13 mouse cellular contexts compared by ENCODE assay signal in genomic region chr5:148690823-148691197, GRCm38 (mm10).
DNase-seq lines count a peak whose midpoint lies in the region; ATAC-seq lines count a peak whose summit lies in the region.
"Had no signal": no experiment of that assay in that cellular context is flagged by ENCODE, and none has a peak within 500 bp of the region (broad histone marks: within the 10 kb centered on the region; RNA-seq: fewer than 3 reads in every experiment).

No protein-coding gene starts in this region.

- H3K4me3 ChIP-seq in hindbrain, embryonic 15.5 days: no peak overlapping the region
- no peak overlapping the region for H3K4me3 ChIP-seq in hindbrain, embryonic 11.5 days (ENCODE audit: low read depth, low read length)
- H3K4me3 ChIP-seq in hindbrain, embryonic 16.5 days (ENCODE audit: low read length): no peak overlapping the region

- ATAC-seq in hindbrain, embryonic 15.5 days (ENCODE audit: low FRiP score, low read depth): peak; percentile 77; the same call in 1 of the 2 replicates
- ATAC-seq in hindbrain, embryonic 11.5 days (ENCODE audit: low FRiP score): no peak
- peak; percentile 80 for ATAC-seq in hindbrain, embryonic 16.5 days
- no peak for ATAC-seq in erythroid progenitor cell, adult 5-6 weeks (replicated peaks; ENCODE audit: low FRiP score, poor library complexity, severe bottlenecking)

- H3K27ac ChIP-seq in hindbrain, embryonic 15.5 days (replicated peaks): peak overlapping the region; percentile 36
- H3K27ac ChIP-seq in hindbrain, embryonic 11.5 days (ENCODE audit: low read depth, low read length): no peak overlapping the region
- no peak overlapping the region; the same call in 1 of the 2 replicates for H3K27ac ChIP-seq in hindbrain, embryonic 16.5 days (ENCODE audit: low read depth, low read length)
- H3K27ac ChIP-seq: macrophage had no signal

- H3K4me1 ChIP-seq in hindbrain, embryonic 15.5 days (replicated peaks): peaks cover 37% of the 10 kb centered on the region
- H3K4me1 ChIP-seq in hindbrain, embryonic 11.5 days (replicated peaks; ENCODE audit: control insufficient read depth, insufficient read depth, low read length): no peaks in the 10 kb centered on the region
- peaks cover 18% of the 10 kb centered on the region for H3K4me1 ChIP-seq in hindbrain, embryonic 16.5 days (ENCODE audit: control insufficient read depth, insufficient read depth, low read depth, low read length)

- no peaks in the 10 kb centered on the region for H3K36me3 ChIP-seq in hindbrain, embryonic 15.5 days
- H3K36me3 ChIP-seq in hindbrain, embryonic 11.5 days (ENCODE audit: control insufficient read depth, insufficient read depth, low read length): no peaks in the 10 kb centered on the region
- H3K36me3 ChIP-seq in hindbrain, embryonic 16.5 days (ENCODE audit: control insufficient read depth, insufficient read depth, low read length): no peaks in the 10 kb centered on the region

- no peak for DNase-seq in hindbrain, embryonic 11.5 days (ENCODE audit: low spot score)
- DNase-seq in right cerebral cortex, postnatal 10 days (ENCODE audit: low spot score in 2 of 2): peak; percentile 72 to 82
- no peak for DNase-seq in right cerebral cortex, adult 18-20 months
- DNase-seq in testis, postnatal 10 days (ENCODE audit: low spot score): peak; percentile 55
- DNase-seq in cerebellum, adult 11 months: no peak
- DNase-seq: adrenal gland, postnatal 25 days; cerebellum, adult 9-11 months; kidney, postnatal 25 days had no signal

- H3K27me3 ChIP-seq in hindbrain, embryonic 15.5 days: no peaks in the 10 kb centered on the region
- H3K27me3 ChIP-seq in hindbrain, embryonic 11.5 days (ENCODE audit: control insufficient read depth, insufficient read depth, low read length): no peaks in the 10 kb centered on the region
- no peaks in the 10 kb centered on the region for H3K27me3 ChIP-seq in hindbrain, embryonic 16.5 days (replicated peaks; ENCODE audit: control insufficient read depth, insufficient read depth, low read length)
- H3K27me3 ChIP-seq: CH12.LX had no signal

- H3K9me3 ChIP-seq in hindbrain, embryonic 15.5 days: no peaks in the 10 kb centered on the region
- no peaks in the 10 kb centered on the region for H3K9me3 ChIP-seq in hindbrain, embryonic 11.5 days (ENCODE audit: control insufficient read depth, low read length)
- no peaks in the 10 kb centered on the region for H3K9me3 ChIP-seq in hindbrain, embryonic 16.5 days (ENCODE audit: control insufficient read depth, low read length)

- 50% methylated on average over 8 of the region's 8 CpGs for WGBS in hindbrain, embryonic 15.5 days
- WGBS in hindbrain, embryonic 11.5 days: 74% methylated on average over 8 of the region's 8 CpGs
- WGBS in hindbrain, embryonic 16.5 days: 50% methylated on average over 8 of the region's 8 CpGs

- H3K9ac ChIP-seq in hindbrain, embryonic 15.5 days: no peak overlapping the region
- no peak overlapping the region for H3K9ac ChIP-seq in hindbrain, embryonic 11.5 days (ENCODE audit: low read depth, low read length)
- no peak overlapping the region for H3K9ac ChIP-seq in hindbrain, embryonic 16.5 days (ENCODE audit: low read depth, low read length)

- H3K4me2 ChIP-seq in hindbrain, embryonic 15.5 days: no peak overlapping the region
- H3K4me2 ChIP-seq in hindbrain, embryonic 11.5 days (replicated peaks; ENCODE audit: low read depth, low read length): no peak overlapping the region
- no peak overlapping the region for H3K4me2 ChIP-seq in hindbrain, embryonic 16.5 days (ENCODE audit: low read length)

Comparison
In these comparisons a context has a peak if more than half of its experiments do, and no peak if none do; other contexts are left out.
1. ATAC-seq: peak in hindbrain, embryonic 15.5 days (single experiment) and hindbrain, embryonic 16.5 days (single experiment); none in hindbrain, embryonic 11.5 days (single experiment) and erythroid progenitor cell, adult 5-6 weeks (single experiment).
2. DNase-seq: peak in right cerebral cortex, postnatal 10 days (2 of 2) and testis, postnatal 10 days (single experiment); none in hindbrain, embryonic 11.5 days (single experiment), right cerebral cortex, adult 18-20 months (single experiment) and cerebellum, adult 11 months (single experiment).